Mouse (Mus musculus): Measurements from ENCODE around the gene Fads6. TPM values are rescaled to one million over a fixed set of nuclear protein-coding genes. Genes with fewer than 3 reads are reported as not detected.

Gene Fads6
- polyA plus RNA-seq, 1 experiment from 2014 or later, result 1.3 TPM

DNA sequence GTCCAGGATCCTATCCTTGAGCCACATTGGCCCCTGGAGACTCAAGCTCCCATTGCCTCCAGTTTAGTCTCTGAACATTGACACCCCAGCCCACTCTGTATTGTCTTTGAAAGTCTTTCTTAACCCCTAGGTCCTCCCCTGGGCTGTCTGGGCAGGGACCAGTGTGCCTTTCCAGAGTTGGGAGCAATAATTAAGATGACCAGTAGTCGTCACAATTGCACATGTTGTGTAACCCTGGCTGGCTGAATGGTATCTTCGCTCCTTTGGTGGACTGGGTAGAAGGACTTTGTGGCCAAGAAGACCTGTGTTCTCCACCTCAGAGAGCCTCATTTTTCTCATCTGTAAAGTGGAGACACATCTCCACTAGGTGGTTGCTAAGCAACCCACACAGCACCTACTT is 16.8 kb upstream of the Fads6 start:
- Histone ChIP-seq H3K4me1 (ENCODE audit: control insufficient read depth, insufficient read depth, low read length) (no peaks in the 10 kb centered on the region), H3K27me3 (ENCODE audit: control insufficient read depth, insufficient read depth, low read length) (peaks cover 40% of the 10 kb centered on the region), H3K9ac (replicated peaks; ENCODE audit: low read depth, low read length) (no peak overlapping the region), H3K4me2 (replicated peaks; ENCODE audit: low read depth, low read length) (no peak overlapping the region), H3K36me3 (ENCODE audit: control insufficient read depth, insufficient read depth, low read length) (no peaks in the 10 kb centered on the region), H3K4me3 (ENCODE audit: low read depth, low read length) (no peak overlapping the region), H3K27ac (ENCODE audit: low read length) (no peak overlapping the region), H3K9me3 (ENCODE audit: control insufficient read depth, low read depth, low read length) (no peaks in the 10 kb centered on the region)
- 53% methylated on average over 2 of the region's 2 CpGs for WGBS
- ATAC-seq (ENCODE audit: insufficient number of reproducible peaks, insufficient read depth, low FRiP score, low read depth), result no peak

DNA sequence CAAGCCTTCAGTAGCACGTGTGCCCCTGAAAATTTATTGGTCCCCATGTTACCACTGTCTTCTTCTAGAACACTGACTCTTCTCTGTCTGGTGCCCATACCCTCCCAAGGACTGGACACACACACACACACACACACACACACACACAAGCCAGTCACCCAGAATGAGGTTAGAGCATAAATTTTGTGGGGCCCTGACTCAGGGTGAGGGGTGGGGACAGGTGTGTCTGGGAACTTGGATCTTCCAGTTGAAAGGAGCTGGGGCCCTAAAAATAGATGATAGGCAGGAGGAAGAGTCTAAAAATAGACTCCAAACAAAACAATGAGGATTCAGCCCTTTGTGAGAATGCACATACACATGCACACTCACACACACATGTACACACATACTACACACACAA is 11.3 kb upstream of the Fads6 start:
- 67% methylated on average over 1 of the region's 1 CpGs for WGBS
- Histone ChIP-seq H3K36me3 (ENCODE audit: control insufficient read depth, insufficient read depth, low read length) (no peaks in the 10 kb centered on the region), H3K27ac (ENCODE audit: low read length) (no peak overlapping the region), H3K27me3 (ENCODE audit: control insufficient read depth, insufficient read depth, low read length) (no peaks in the 10 kb centered on the region), H3K4me2 (replicated peaks; ENCODE audit: low read depth, low read length) (no peak overlapping the region), H3K9ac (replicated peaks; ENCODE audit: low read depth, low read length) (no peak overlapping the region), H3K9me3 (ENCODE audit: control insufficient read depth, low read depth, low read length) (no peaks in the 10 kb centered on the region), H3K4me3 (ENCODE audit: low read depth, low read length) (no peak overlapping the region), H3K4me1 (ENCODE audit: control insufficient read depth, insufficient read depth, low read length) (no peaks in the 10 kb centered on the region)
- ATAC-seq (ENCODE audit: insufficient number of reproducible peaks, insufficient read depth, low FRiP score, low read depth), result no peak

DNA sequence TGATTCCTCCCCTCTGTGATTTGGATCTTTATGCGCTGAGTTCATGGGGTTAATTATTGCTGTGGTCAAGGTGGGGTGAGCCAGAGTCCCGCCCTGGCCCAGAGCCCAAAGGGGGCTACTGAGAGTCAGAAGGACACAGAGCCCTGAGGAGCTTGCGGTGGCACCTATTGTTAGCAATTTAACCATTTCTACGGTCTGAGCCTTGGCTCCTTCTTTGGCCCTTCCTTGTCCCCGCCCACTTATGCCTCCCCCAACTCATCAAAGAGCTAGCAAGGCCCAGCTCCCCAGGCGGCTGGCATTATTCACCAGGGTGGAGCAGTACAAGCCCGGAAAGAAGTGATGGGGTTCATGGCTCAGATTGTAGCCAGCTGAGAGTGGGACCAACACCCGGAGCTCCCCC is 9.4 kb upstream of the Fads6 start, which contains the start of gene Otop2:
Gene Otop2 (plus strand): TSS at position 301 of the 400 bp plus-strand sequence.
- Histone ChIP-seq H3K36me3 (ENCODE audit: control insufficient read depth, insufficient read depth, low read length) (no peaks in the 10 kb centered on the region), H3K9me3 (ENCODE audit: control insufficient read depth, low read depth, low read length) (no peaks in the 10 kb centered on the region), H3K9ac (replicated peaks; ENCODE audit: low read depth, low read length) (no peak within 1 kb of the TSS), H3K4me1 (ENCODE audit: control insufficient read depth, insufficient read depth, low read length) (no peaks in the 10 kb centered on the region), H3K27ac (ENCODE audit: low read length) (no peak within 1 kb of the TSS), H3K4me2 (replicated peaks; ENCODE audit: low read depth, low read length) (no peak within 1 kb of the TSS), H3K27me3 (ENCODE audit: control insufficient read depth, insufficient read depth, low read length) (no peaks in the 10 kb centered on the region), H3K4me3 (ENCODE audit: low read depth, low read length) (no peak within 1 kb of the TSS)
- WGBS, result 32% methylated on average over 8 of the region's 8 CpGs
- ATAC-seq (ENCODE audit: insufficient number of reproducible peaks, insufficient read depth, low FRiP score, low read depth), result no peak

DNA sequence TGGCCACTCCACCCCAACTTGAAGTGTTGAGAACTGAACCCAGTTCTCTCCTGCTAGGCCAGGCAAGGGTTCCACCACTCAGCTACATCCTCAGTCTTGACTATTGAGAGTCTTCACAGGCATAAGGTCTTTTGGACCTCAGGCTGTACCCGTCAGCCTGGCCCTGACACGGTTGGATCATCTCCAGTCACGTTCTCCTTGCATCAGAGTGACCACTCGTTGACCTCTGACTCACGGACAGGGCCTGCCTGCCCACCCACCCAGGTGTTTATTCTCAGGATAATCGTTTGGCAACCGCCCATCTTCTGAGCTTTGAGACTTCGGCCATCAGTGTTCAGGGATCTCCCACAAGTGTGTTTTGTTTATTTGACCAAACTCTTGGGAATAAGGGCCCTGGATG is 5.7 kb upstream of the Fads6 start:
- WGBS, result 25% methylated on average over 8 of the region's 8 CpGs
- H3K36me3 ChIP-seq (ENCODE audit: control insufficient read depth, insufficient read depth, low read length), result no peaks in the 10 kb centered on the region
- no peaks in the 10 kb centered on the region for H3K9me3 ChIP-seq (ENCODE audit: control insufficient read depth, low read depth, low read length)
- H3K4me2 ChIP-seq (replicated peaks; ENCODE audit: low read depth, low read length), result no peak overlapping the region
- no peak for ATAC-seq (ENCODE audit: insufficient number of reproducible peaks, insufficient read depth, low FRiP score, low read depth)
- no peaks in the 10 kb centered on the region for H3K4me1 ChIP-seq (ENCODE audit: control insufficient read depth, insufficient read depth, low read length)
- H3K4me3 ChIP-seq (ENCODE audit: low read depth, low read length), result no peak overlapping the region
- H3K27me3 ChIP-seq (ENCODE audit: control insufficient read depth, insufficient read depth, low read length), result no peaks in the 10 kb centered on the region
- no peak overlapping the region for H3K9ac ChIP-seq (replicated peaks; ENCODE audit: low read depth, low read length)
- H3K27ac ChIP-seq (ENCODE audit: low read length), result no peak overlapping the region

DNA sequence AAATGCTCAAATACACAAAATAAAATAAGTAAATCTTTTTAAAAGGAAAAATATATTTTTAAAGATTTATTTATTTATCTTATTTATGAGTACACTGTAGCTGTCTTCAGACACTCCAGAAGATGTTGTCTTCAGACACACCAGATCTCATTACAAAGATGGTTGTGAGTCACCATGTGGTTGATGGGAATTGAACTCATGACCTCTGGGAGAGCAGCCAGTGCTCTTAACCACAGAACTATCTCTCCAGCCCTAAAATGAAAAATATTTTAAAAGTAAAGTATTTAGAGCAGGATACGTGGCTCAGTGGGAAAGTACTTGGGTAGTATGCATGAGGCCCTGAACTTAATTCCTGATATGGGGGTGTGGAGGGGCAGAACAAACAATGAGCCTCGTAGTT is 3.9 kb upstream of the Fads6 start:
- ATAC-seq (ENCODE audit: insufficient number of reproducible peaks, insufficient read depth, low FRiP score, low read depth), result no peak
- no peaks in the 10 kb centered on the region for H3K36me3 ChIP-seq (ENCODE audit: control insufficient read depth, insufficient read depth, low read length)

DNA sequence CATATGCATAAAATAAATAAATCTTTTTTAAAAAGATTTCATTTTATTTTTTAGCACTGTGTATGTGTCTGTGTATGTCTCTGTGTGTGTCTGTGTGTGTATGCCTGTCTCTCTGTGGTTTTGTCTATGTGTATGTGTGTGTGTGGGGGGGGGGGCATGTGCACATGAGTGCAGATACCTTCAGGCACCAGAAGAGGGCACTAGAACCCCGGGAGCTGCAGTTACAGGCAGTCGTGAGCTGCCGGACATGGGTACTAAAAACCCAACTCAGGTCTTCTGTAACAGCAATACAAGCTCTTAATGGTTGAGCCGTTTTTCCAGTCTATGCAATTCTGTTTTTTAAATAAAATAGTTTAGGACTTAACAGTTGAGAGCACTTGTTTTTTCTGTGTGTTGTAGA is 3.3 kb upstream of the Fads6 start:
- ATAC-seq (ENCODE audit: insufficient number of reproducible peaks, insufficient read depth, low FRiP score, low read depth), result no peak
- 88% methylated on average over 4 of the region's 4 CpGs for WGBS
- no peak overlapping the region for H3K4me2 ChIP-seq (replicated peaks; ENCODE audit: low read depth, low read length)
- H3K9me3 ChIP-seq (ENCODE audit: control insufficient read depth, low read depth, low read length), result no peaks in the 10 kb centered on the region
- H3K4me3 ChIP-seq (ENCODE audit: low read depth, low read length), result no peak overlapping the region
- H3K9ac ChIP-seq (replicated peaks; ENCODE audit: low read depth, low read length), result no peak overlapping the region
- 0 out of 2 replicates have a peak, but pooled peaks cover 3% of the 10 kb centered on the region for H3K4me1 ChIP-seq (ENCODE audit: control insufficient read depth, insufficient read depth, low read length)
- no peak overlapping the region for H3K27ac ChIP-seq (ENCODE audit: low read length)
- H3K27me3 ChIP-seq (ENCODE audit: control insufficient read depth, insufficient read depth, low read length), result no peaks in the 10 kb centered on the region
- H3K36me3 ChIP-seq (ENCODE audit: control insufficient read depth, insufficient read depth, low read length), result no peaks in the 10 kb centered on the region

More for the DNA sequence above, 3.9 kb upstream of the Fads6 start:
- H3K4me3 ChIP-seq (ENCODE audit: low read depth, low read length), result no peak overlapping the region
- 0 out of 2 replicates have a peak, but pooled peaks cover 3% of the 10 kb centered on the region for H3K4me1 ChIP-seq (ENCODE audit: control insufficient read depth, insufficient read depth, low read length)
- H3K9me3 ChIP-seq (ENCODE audit: control insufficient read depth, low read depth, low read length), result no peaks in the 10 kb centered on the region
- no peak overlapping the region for H3K4me2 ChIP-seq (replicated peaks; ENCODE audit: low read depth, low read length)
- WGBS, result 86% methylated on average over 2 of the region's 2 CpGs
- no peaks in the 10 kb centered on the region for H3K27me3 ChIP-seq (ENCODE audit: control insufficient read depth, insufficient read depth, low read length)
- no peak overlapping the region for H3K27ac ChIP-seq (ENCODE audit: low read length)
- H3K9ac ChIP-seq (replicated peaks; ENCODE audit: low read depth, low read length), result no peak overlapping the region

DNA sequence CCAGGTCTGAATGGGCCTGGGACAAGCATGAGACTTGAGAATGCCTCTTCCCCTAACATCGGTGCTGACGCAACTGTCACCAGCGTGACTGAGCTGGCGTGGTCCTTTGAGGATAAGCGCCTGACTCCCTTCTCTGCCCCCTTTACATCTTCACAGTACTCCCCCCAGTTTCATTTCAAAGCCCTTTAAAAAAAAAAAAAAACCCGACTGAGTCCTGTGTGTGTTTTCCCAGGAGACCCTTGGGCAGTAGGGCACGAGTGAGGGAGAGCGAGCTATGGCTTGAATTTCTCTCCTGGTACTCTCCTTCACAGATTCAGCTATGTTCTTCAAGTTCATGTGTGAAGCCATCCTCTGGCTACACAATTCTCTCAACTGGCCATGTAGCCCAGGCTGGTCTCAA is 697 bp upstream of the Fads6 start:
- Histone ChIP-seq H3K9ac (replicated peaks; ENCODE audit: low read depth, low read length) (no peak overlapping the region), H3K27ac (ENCODE audit: low read length) (no peak overlapping the region), H3K4me3 (ENCODE audit: low read depth, low read length) (no peak overlapping the region), H3K4me2 (replicated peaks; ENCODE audit: low read depth, low read length) (no peak overlapping the region), H3K27me3 (ENCODE audit: control insufficient read depth, insufficient read depth, low read length) (no peaks in the 10 kb centered on the region), H3K4me1 (ENCODE audit: control insufficient read depth, insufficient read depth, low read length) (0 out of 2 replicates have a peak, but pooled peaks cover 3% of the 10 kb centered on the region), H3K36me3 (ENCODE audit: control insufficient read depth, insufficient read depth, low read length) (no peaks in the 10 kb centered on the region), H3K9me3 (ENCODE audit: control insufficient read depth, low read depth, low read length) (no peaks in the 10 kb centered on the region)
- 70% methylated on average over 8 of the region's 8 CpGs for WGBS
- ATAC-seq (ENCODE audit: insufficient number of reproducible peaks, insufficient read depth, low FRiP score, low read depth), result no peak

DNA sequence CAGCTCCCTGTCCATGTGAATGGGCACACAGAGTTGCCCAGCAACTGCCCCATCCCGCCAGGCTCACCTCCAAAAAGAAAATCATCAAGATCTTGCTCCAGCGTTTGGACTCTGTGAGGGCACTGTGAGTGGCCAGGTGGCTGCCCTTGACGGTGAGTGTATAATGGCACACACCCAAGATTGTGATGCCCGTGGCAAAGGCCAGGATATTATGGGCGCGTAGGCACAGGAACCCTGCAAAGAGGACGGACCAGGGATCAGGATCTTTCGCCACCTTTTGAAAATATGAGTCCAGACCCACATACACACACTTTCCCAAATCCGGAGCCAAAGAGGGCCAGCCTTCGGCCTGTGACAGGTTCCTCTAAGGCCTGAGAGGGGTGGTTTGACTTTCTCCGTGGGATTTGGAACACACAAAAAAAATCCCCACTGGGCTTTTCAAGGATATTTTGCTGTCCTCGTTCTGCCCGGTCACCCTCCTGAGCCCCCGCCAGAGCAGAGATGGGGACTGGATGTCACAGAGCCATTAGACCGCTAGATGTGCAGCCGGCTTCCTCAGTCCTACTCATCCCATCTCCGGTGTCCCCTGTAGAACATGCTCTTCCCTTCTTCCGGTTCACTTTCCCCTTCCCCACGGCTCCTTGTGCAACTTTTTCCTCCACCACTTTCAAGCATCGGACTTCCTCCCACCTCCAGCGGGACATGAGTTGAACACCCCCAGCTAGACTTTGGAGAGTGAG is 822 bp downstream of the Fads6 start:
- H3K4me1 ChIP-seq (ENCODE audit: control insufficient read depth, insufficient read depth, low read length), result peaks cover 6% of the 10 kb centered on the region; the same call in 1 of the 2 replicates
- no peak overlapping the region for H3K27ac ChIP-seq (ENCODE audit: low read length)
- no peak for ATAC-seq (ENCODE audit: insufficient number of reproducible peaks, insufficient read depth, low FRiP score, low read depth)
- H3K9ac ChIP-seq (replicated peaks; ENCODE audit: low read depth, low read length), result no peak overlapping the region
- H3K4me3 ChIP-seq (ENCODE audit: low read depth, low read length), result peak overlapping the region; percentile 39
- H3K4me2 ChIP-seq (replicated peaks; ENCODE audit: low read depth, low read length), result peak overlapping the region; percentile 75
- 55% methylated on average over 21 of the region's 21 CpGs for WGBS
- no peaks in the 10 kb centered on the region for H3K36me3 ChIP-seq (ENCODE audit: control insufficient read depth, insufficient read depth, low read length)
- no peaks in the 10 kb centered on the region for H3K9me3 ChIP-seq (ENCODE audit: control insufficient read depth, low read depth, low read length)
- no peaks in the 10 kb centered on the region for H3K27me3 ChIP-seq (ENCODE audit: control insufficient read depth, insufficient read depth, low read length)

DNA sequence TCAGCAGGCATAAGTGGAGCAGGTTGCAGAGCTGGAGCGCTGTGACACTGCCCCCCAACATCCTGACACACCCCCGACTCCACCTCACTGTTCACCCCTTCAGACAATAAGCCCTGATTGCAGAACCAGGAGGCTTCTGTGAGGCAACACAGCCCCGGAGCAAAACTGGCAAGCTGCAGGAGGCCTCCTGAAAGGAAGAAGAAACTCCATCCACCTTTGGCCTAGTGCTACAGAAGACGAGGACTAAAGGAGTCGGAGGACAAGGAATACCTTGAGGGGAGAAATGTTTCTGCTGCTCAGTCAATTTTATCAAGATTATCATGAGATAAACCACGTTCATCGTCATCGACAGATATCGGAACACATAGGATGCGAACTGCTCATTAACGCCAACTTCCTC is 1.5 kb downstream of the Fads6 start:
- no peaks in the 10 kb centered on the region for H3K36me3 ChIP-seq (ENCODE audit: control insufficient read depth, insufficient read depth, low read length)
- no peak overlapping the region for H3K27ac ChIP-seq (ENCODE audit: low read length)
- peaks cover 11% of the 10 kb centered on the region for H3K4me1 ChIP-seq (ENCODE audit: control insufficient read depth, insufficient read depth, low read length)
- no peak overlapping the region for H3K9ac ChIP-seq (replicated peaks; ENCODE audit: low read depth, low read length)
- H3K9me3 ChIP-seq (ENCODE audit: control insufficient read depth, low read depth, low read length), result no peaks in the 10 kb centered on the region
- WGBS, result 88% methylated on average over 11 of the region's 11 CpGs
- no peak overlapping the region for H3K4me2 ChIP-seq (replicated peaks; ENCODE audit: low read depth, low read length)
- no peak overlapping the region for H3K4me3 ChIP-seq (ENCODE audit: low read depth, low read length)
- H3K27me3 ChIP-seq (ENCODE audit: control insufficient read depth, insufficient read depth, low read length), result no peaks in the 10 kb centered on the region
- ATAC-seq (ENCODE audit: insufficient number of reproducible peaks, insufficient read depth, low FRiP score, low read depth), result no peak

Measured in stomach, embryonic 14.5 days (tissue).